Mouse (Mus musculus) left cerebral cortex, adult 8-10 months (tissue): Measurements from ENCODE around the gene Cstb. TPM values are rescaled to one million over a fixed set of nuclear protein-coding genes. Genes with fewer than 3 reads are reported as not detected.

Source experiments
- DNase-seq, 2 experiments: peaks; one replicate each; pipeline ENCODE4 v3.0.0; 2022; ENCODE audit warnings: low spot score in 2 of 2
- total RNA-seq, 4 experiments: library from RNA; stranded (reverse); gene quantifications; 2 replicates each; pipeline ENCODE4 v1.2.4; 2022

Cstb gene
- 10 to 100 TPM; 36.8 to 51.7 (median 40.6) TPM for total RNA-seq

- DNase-seq, result peak; percentile 70 to 88
Observed at GRCm38 (mm10) chr10:78425181-78426041, at the start of gene Cstb. Cstb (plus strand) TSS chr10:78425669.

- DNase-seq, result no peak
Observed at GRCm38 (mm10) chr10:78378516-78378915, 47.0 kb upstream of the Cstb start.

- no peak for DNase-seq
Observed at GRCm38 (mm10) chr10:78383567-78383966, 41.9 kb upstream of the Cstb start.

- DNase-seq, result peak in 1 of 2 experiments; percentile 59
Observed at GRCm38 (mm10) chr10:78385520-78385919, 39.9 kb upstream of the Cstb start.

GRCm38 (mm10) chr10:78388216-78388980, 37.1 kb upstream of the Cstb start:
- peak; percentile 58 to 73 for DNase-seq

- DNase-seq, result no peak
Observed at GRCm38 (mm10) chr10:78390982-78391470, 34.4 kb upstream of the Cstb start.

GRCm38 (mm10) chr10:78392072-78392471, 33.4 kb upstream of the Cstb start:
- peak; percentile 61 to 78 for DNase-seq

GRCm38 (mm10) chr10:78395377-78395776, 30.1 kb upstream of the Cstb start:
- DNase-seq, result no peak

GRCm38 (mm10) chr10:78395819-78396624, 29.4 kb upstream of the Cstb start:
- peak; percentile 92 to 99 for DNase-seq

GRCm38 (mm10) chr10:78396625-78396885, 28.9 kb upstream of the Cstb start:
- no peak for DNase-seq

- no peak for DNase-seq
Observed at GRCm38 (mm10) chr10:78399090-78399657, 26.3 kb upstream of the Cstb start.

- no peak for DNase-seq
Observed at GRCm38 (mm10) chr10:78401127-78401526, 24.3 kb upstream of the Cstb start.

GRCm38 (mm10) chr10:78402301-78402922, 23.1 kb upstream of the Cstb start:
- DNase-seq, result no peak

- DNase-seq, result no peak
Observed at GRCm38 (mm10) chr10:78406152-78406551, 19.3 kb upstream of the Cstb start.

- DNase-seq, result no peak
Observed at GRCm38 (mm10) chr10:78407132-78407531, 18.3 kb upstream of the Cstb start.

GRCm38 (mm10) chr10:78409035-78409788, 16.3 kb upstream of the Cstb start:
- DNase-seq, result no peak

- no peak for DNase-seq
Observed at GRCm38 (mm10) chr10:78411851-78412250, 13.6 kb upstream of the Cstb start.

- DNase-seq, result peak; percentile 94 to 99
Observed at GRCm38 (mm10) chr10:78412319-78413151, 12.9 kb upstream of the Cstb start, which contains the start of gene Rrp1. Rrp1 (minus strand) TSS chr10:78413043.

- DNase-seq, result no peak
Observed at GRCm38 (mm10) chr10:78413152-78413520, 12.3 kb upstream of the Cstb start.
